Mouse (Mus musculus): Measurements from ENCODE around the gene Med27.

DNA sequence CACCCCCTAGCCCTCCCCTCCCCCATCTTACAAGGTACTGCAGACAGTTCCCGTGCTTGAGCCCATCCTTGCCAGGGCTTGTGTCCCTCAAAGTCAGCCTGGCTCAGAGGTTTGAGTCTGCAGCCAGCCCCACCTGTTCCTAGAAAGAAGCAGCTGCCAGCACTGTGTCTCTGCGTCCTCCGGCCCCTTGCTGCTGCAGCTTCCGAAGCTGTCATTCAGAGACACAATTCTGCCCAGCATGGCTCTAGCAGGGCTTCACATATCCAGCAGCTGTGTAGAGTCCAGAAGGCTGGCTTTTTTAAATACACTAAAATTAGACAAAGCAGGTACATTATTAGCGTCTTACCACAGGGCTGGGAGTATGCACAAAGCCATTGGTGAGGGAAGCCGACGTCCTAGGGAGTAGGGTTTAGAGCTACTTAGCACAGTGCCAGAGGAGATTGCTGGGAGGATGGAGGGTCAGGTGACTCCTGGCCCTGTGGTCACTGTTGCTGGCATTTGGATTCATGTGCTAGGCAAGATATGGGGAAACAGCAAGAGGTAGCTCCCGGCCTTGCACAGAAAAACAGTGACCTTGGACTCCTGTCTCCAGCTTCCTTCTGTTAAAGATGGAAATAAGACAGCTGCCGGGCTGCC lies 146.9 kb downstream of the Med27 start:
- no peak for TF ChIP-seq CTCF (IDR thresholded peaks at IDR 0.05; ENCODE audit: borderline replicate concordance, control insufficient read depth, extremely low read depth, insufficient read depth, low read length, poor library complexity)
- TF ChIP-seq POLR2A (IDR thresholded peaks at IDR 0.05; ENCODE audit: control insufficient read depth, extremely low read depth, insufficient read depth, low read length, poor library complexity) = no peak
